Mouse (Mus musculus) cortical plate, adult 2 months (tissue): Measurements from ENCODE around the gene Dnase2b.
A peak's percentile ranks its signal among the peaks of the same experiment; 100 is the strongest.

Experiments used
- CTCF ChIP-seq: fragments of 200-500 bp; IDR thresholded peaks from 2 replicates; pipeline ENCODE4 v1.5.1; 2011; ENCODE audit warnings: mild to moderate bottlenecking, control low read depth, low read length; ENCODE audit not compliant: insufficient read depth; ENCODE audit errors: extremely low read depth
- POLR2A ChIP-seq: fragments of 200-500 bp; IDR thresholded peaks from 2 replicates; pipeline ENCODE4 v1.6.1; 2011; ENCODE audit warnings: mild to moderate bottlenecking, low read length, control low read depth; ENCODE audit not compliant: insufficient read depth; ENCODE audit errors: extremely low read depth

- TF ChIP-seq POLR2A (0 out of 2 replicates have a peak, but pooled peaks have one; percentile 16), CTCF (no peak)
Observed at GRCm38 (mm10) chr3:146583908-146584307, 31.5 kb downstream of the Dnase2b start.
